Mouse (Mus musculus) liver, embryonic 14.5 days (tissue): ENCODE data around the gene Gsta2.

ENCODE experiments used
- CTCF ChIP-seq: IDR thresholded peaks from 2 replicates; pipeline ENCODE4 v1.5.1; 2016; ENCODE audit warnings: antibody characterized with exemption, low read depth, control low read depth
- EP300 ChIP-seq: IDR thresholded peaks from 2 replicates; pipeline ENCODE4 v1.6.1; 2016; ENCODE audit warnings: antibody characterized with exemption, low read depth

DNA sequence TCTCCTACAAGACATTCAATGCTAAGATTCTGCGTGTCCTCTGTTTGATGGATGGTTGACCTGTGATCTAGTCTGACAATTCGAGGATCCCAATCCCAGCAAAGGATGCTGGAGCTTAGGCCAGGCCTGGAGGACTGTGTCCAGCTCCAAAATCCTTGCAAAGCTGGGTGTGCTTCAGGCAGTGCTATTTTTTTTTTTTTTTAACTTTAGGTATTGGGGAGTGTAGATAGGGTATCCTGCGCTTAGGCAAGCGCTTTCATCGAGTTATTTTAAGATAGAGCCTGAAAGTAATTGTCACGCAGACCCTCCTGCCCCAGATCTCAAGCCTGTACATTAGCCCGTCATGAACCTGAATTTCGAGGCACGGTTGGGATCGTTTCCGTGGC, 39.6 kb upstream of the Gsta2 start:
- no peak for TF ChIP-seq CTCF
- TF ChIP-seq EP300 = no peak
